Mouse (Mus musculus): ENCODE results near the gene Gria1.
A peak's percentile ranks its signal among the peaks of the same experiment; 100 is the strongest.

Gria1 gene

GRCm38 (mm10) chr11:57062441-57062840 lies 51.3 kb downstream of the Gria1 start:
- no peak for DNase-seq (ENCODE audit: low spot score)

- DNase-seq (ENCODE audit: low spot score), result no peak
Observed at GRCm38 (mm10) chr11:57070196-57070901, 59.2 kb downstream of the Gria1 start.

GRCm38 (mm10) chr11:57072171-57072570 lies 61.0 kb downstream of the Gria1 start:
- DNase-seq (ENCODE audit: low spot score), result no peak

DNA sequence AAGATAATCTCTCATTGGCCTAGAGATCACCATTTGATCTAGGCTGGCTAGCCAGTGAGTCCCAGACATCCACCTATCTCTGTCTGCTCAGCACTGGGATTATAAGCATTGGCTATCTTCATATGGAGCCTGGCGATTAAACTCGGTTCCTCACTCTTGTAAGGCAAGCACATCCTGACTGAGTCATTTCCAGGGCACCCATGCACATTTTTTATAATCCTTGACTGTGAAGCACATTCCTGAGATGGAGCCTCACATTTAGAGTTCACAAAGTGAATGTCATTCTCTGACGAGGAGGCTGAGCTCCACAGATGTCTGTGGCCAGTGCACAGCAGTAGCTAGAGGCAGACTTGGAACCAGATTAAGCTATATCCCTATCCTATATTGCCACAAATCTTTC lies 68.2 kb downstream of the Gria1 start:
- DNase-seq (ENCODE audit: low spot score), result no peak

GRCm38 (mm10) chr11:57089527-57089926 lies 78.3 kb downstream of the Gria1 start:
- DNase-seq (ENCODE audit: low spot score), result no peak

- no peak for DNase-seq (ENCODE audit: low spot score)
Observed at GRCm38 (mm10) chr11:57090705-57091104, 79.5 kb downstream of the Gria1 start.

- no peak for DNase-seq (ENCODE audit: low spot score)
Observed at GRCm38 (mm10) chr11:57091276-57091914, 80.2 kb downstream of the Gria1 start.

DNA sequence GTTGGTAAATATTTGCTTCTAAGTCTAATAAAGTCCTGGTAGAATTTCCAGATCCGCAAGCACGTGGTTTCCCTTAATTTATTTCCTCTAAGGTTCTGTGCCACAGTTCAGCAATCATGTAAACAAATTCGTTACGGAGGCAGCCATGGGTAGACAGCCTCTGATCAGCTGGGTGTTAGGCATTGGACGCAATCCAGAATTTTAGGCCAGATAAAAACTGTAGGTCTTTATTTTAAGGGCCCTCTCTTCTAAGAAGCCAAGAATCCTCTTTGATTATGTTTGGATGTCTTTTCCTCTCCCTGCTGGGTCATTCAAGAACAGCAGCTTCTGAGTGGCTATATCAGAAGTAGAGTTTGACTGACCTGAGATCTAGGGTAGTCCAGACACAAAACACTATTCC lies 89.3 kb downstream of the Gria1 start:
- no peak for DNase-seq (ENCODE audit: low spot score)

GRCm38 (mm10) chr11:57103751-57104254 lies 92.6 kb downstream of the Gria1 start:
- DNase-seq (ENCODE audit: low spot score), result no peak

DNA sequence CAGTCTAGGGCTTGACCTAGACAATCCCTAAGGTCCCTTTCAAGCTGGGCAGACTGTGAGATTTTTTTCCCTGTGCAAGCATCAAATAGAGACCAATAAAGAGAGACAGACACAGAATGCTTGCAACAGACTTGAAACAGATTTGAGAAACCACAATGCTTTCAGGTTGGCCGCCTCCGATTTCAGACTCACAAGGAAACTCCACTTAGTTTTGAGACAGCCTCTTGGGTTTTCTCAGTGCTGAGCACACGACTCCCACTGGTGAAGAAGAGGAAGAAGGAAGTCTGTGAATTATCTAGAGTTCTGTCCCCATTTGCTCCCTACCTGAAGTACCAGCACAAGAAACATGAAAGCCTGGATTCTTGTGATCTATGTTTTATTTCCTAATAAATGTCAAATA lies 94.5 kb downstream of the Gria1 start:
- no peak for DNase-seq (ENCODE audit: low spot score)

GRCm38 (mm10) chr11:57112386-57112785 lies 101.2 kb downstream of the Gria1 start:
- no peak for DNase-seq (ENCODE audit: low spot score)

GRCm38 (mm10) chr11:57114410-57114809 lies 103.2 kb downstream of the Gria1 start:
- DNase-seq (ENCODE audit: low spot score), result no peak

- no peak for DNase-seq (ENCODE audit: low spot score)
Observed at GRCm38 (mm10) chr11:57127066-57127465, 115.9 kb downstream of the Gria1 start.

DNA sequence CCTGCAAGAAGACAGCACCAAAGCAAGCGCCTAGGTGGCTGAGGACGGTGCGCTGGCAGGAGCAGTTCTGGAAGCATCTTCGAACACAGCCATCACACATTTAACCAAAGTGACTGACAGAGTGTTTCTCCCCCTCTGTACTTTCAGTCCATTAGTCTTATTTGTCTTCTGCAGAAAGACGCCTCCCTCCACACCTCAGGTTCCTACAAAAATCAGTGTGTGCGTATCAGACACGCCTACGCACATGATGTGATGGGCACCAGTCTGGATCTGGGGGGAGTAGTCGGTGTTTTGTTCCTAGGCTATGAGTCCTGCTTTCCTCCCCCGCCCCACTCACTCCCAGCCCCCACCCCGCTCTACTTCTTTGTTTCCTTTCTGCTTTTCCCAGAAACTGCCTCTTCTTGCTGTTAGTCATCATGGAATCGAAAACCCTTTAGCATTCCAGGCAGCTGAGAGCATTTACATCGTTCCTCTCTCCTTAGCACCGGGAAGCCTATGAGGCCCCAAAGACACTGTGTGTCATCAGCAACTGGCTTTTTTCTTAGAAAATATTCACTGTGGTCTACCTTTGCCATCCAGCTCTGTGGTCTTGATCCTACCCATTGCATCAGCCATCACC lies 129.1 kb downstream of the Gria1 start:
- no peak for DNase-seq (ENCODE audit: low spot score)

GRCm38 (mm10) chr11:57143681-57144080 lies 132.5 kb downstream of the Gria1 start:
- no peak for DNase-seq (ENCODE audit: low spot score)

DNA sequence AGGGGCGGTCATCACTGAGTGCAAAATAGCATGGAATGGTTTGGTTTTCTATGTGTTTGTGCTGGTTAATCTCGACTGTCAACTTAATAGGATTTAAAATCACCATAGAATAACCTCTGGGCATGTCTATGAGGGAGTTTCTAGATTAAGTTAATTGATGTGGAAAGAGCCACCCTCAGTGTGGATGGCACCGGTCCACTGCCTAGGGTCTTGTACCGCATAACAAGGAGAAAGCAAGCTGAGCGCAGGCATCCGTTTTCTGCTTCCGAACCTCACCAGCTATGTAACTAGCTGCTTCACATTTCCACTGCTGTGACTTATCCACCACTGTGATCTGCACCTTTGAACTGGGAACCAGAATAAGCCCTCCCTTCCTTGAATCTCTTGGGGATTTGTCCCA lies 134.0 kb downstream of the Gria1 start:
- no peak for DNase-seq (ENCODE audit: low spot score)

DNA sequence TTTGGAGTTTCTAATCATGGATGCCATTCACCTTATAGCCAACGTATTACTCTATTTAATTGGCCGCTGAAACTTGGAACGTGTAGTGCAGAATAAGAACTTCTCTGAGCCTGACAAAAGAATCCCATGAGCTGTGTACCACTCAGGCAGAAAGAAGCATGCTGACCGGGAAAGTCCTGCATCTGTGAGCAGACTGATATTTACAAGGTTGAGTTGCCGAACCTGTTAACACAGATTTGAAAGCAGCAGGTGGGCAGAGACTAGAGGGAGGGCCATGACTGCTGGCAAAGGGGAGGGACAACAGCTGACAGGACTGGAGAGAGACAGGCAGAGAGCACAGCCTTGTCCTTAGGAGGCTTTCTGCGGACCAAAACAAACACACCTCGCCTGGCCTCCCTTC lies 134.5 kb downstream of the Gria1 start:
- DNase-seq (ENCODE audit: low spot score), result no peak

- no peak for DNase-seq (ENCODE audit: low spot score)
Observed at GRCm38 (mm10) chr11:57151674-57152073, 140.5 kb downstream of the Gria1 start.

- DNase-seq (ENCODE audit: low spot score), result peak; percentile 27
Observed at GRCm38 (mm10) chr11:57154998-57155397, 143.8 kb downstream of the Gria1 start.

DNA sequence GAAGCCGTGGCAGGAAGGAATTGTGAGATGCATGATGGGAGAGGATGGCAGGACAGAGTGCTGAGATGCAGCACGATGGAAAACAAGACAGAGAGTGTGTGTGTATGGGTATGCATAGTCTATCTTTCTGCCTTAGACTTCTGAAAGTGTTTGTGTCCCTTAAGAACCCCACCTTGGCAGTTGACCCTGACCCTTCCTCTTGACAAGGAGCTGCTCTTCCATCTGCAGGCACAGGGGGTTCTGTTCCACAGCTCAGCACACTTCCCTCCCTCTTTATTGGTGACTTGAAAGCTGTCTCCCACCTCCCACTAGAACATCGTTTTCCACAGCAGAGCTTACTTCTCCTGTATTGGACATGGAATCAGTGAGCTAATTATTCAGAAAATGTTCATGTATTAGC lies 148.2 kb downstream of the Gria1 start:
- DNase-seq (ENCODE audit: low spot score), result no peak

DNA sequence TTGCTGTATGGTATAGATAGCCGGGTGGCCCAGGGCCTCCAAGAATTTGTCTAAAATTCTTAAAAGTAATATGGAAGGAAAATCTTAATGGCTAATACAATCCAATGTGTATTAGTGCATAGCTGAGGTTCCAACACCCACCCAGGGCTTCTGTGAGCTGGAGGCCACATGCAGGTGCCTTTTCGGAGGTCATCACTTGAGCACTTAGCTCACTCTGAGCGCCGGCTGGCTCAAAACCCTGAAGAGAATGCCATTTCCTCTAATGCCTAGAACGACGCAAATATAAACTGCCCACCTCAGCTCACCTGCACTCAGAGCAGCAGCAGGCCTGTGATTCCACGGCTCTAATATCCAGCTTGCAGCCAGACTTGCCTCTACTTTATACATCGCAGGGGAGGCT lies 148.9 kb downstream of the Gria1 start:
- no peak for DNase-seq (ENCODE audit: low spot score)

DNA sequence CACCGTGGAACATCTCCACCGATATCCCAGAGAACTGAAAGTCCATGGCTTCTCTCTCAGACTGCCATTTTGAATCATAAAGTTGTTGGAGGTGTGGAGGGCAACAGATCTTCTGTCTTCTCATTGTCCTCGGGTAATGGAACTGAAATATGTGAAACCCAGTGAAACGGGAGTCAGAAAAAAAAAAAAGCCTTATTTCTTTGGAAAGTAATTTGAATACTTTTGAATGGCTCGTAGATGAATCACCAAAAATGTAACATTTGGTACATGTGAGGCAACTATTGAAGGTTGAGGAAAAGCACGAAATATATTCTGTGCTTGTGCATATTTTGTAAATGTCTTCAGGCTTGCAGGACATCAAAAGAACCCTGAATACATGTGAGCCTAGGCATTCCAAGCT lies 151.7 kb downstream of the Gria1 start:
- DNase-seq (ENCODE audit: low spot score), result no peak

GRCm38 (mm10) chr11:57170058-57170457 lies 158.9 kb downstream of the Gria1 start:
- no peak for DNase-seq (ENCODE audit: low spot score)

All from embryo, embryonic 10 days (tissue).